Mouse (Mus musculus): Measurements from ENCODE around the gene Cops7a.

Gene Cops7a

GRCm38 (mm10) chr6:124965088-124965719 lies at the start of gene Cops7a:
Gene Cops7a (minus strand): TSS chr6:124965538.
- in situ Hi-C loops (cut with MseI, MboI), result no loop called here

- in situ Hi-C loops (cut with MseI, MboI), result no loop called here
Measured at GRCm38 (mm10) chr6:125009181-125010073, 44.1 kb upstream of the Cops7a start.

GRCm38 (mm10) chr6:125009129-125009180 lies 43.6 kb upstream of the Cops7a start, which contains the start of gene Zfp384:
Gene Zfp384 (plus strand): TSS chr6:125009145.
- in situ Hi-C loops (cut with MseI, MboI), result no loop called here

- in situ Hi-C loops (cut with MseI, MboI), result no loop called here
Measured at GRCm38 (mm10) chr6:125008586-125009128, 43.3 kb upstream of the Cops7a start.

GRCm38 (mm10) chr6:125008060-125008459 lies 42.7 kb upstream of the Cops7a start:
- in situ Hi-C loops (cut with MseI, MboI), result no loop called here

- in situ Hi-C loops (cut with MseI, MboI), result no loop called here
Measured at GRCm38 (mm10) chr6:125005086-125005485, 39.7 kb upstream of the Cops7a start.

GRCm38 (mm10) chr6:125003706-125004105 lies 38.4 kb upstream of the Cops7a start:
- in situ Hi-C loops (cut with MseI, MboI), result no loop called here

GRCm38 (mm10) chr6:124999546-124999945 lies 34.2 kb upstream of the Cops7a start:
- in situ Hi-C loops (cut with MseI, MboI), result no loop called here

- in situ Hi-C loops (cut with MseI, MboI), result no loop called here
Measured at GRCm38 (mm10) chr6:124999091-124999490, 33.8 kb upstream of the Cops7a start.

DNA sequence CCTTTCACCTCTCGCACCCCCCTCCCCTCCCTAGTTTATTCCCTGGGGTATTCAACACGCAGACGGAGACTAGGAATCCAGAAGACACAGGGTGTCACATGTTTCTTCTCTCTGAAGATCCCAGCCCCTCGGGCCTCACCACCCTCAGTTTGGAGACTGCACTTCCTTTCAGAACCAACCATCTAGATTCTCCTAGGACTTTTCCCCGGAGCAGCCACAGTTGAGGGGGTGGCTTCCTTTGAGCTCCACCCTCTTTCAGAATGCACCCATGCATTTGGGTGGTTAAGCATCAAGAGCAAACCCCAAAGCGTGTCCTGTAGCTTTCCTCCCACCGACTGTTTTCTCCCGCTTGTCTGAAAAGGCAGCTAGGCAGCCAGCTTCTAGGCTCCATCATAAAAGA lies 32.7 kb upstream of the Cops7a start:
- in situ Hi-C loops (cut with MseI, MboI), result no loop called here

GRCm38 (mm10) chr6:124996551-124997501 lies 31.5 kb upstream of the Cops7a start, which contains the start of gene Pianp:
Gene Pianp (plus strand): TSS chr6:124996694.
- in situ Hi-C loops (cut with MseI, MboI), result no loop called here

DNA sequence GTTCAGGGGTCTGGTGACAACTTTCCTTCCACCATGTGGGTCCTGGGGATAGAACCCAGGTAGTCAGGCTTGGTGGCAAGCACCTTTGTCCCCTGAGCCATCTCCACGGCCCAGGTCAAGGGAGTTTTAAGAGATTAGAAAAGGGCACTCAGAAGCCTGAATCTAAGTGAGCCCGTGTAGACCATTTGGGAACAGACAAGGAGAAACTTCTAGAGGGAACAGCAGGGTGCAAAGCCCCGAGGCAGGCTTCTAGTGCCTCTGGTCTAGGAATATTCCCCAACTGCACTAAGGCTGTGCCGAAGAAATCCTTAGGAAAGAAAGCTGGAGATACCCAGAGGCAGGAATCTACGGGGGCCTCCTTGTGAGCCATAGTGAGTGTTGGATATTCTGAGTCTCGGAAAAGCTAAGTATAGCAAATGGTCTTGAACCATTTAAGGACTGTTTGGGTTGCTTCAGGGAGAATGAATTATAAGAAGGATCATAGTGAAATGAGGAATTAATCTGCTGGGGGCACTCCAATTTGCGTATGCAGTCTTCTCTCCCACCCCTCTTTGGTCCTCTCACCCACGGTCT lies 30.6 kb upstream of the Cops7a start:
- in situ Hi-C loops (cut with MseI, MboI), result no loop called here

DNA sequence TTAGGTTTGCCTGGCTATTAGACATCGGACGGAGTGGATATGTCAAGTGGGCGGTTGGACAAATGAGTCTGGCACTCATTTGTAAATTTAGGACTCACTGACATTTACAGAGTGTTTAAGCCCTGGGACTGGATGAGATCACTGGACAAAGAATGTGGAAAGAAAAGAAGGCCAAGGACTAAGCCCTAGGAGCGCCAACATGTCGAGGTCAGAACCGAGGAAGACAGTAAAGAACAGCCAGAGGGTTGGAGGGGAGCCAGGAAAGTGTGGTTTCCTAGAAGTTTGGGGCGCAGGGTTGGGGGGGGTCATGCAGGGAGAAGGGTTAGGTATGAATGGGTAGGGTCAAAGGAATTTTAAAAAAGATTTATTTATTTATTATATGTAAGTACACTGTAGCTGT lies 29.9 kb upstream of the Cops7a start:
- in situ Hi-C loops (cut with MseI, MboI), result no loop called here

DNA sequence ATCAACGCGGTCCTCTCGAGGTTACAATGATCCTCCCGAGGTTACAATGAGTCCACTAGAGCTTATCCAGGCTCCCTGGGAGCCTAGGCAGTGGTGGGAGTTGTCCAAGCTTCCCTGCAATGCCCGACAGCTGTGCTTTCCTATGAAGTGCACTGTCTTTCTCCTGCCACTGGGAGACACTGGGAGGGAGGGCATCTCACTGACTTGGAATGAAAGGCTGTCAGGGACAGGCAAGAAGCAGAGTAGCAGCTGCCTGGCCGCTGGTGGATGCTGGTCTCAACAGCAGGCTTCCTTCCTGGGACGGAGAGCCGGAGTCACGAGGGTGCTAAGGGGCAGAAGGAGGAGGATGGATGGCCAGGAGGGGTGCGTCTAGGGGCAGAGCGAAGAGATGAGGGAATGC lies 28.5 kb upstream of the Cops7a start:
- in situ Hi-C loops (cut with MseI, MboI), result no loop called here

- in situ Hi-C loops (cut with MseI, MboI), result no loop called here
Measured at GRCm38 (mm10) chr6:124993365-124993764, 28.0 kb upstream of the Cops7a start.

- in situ Hi-C loops (cut with MseI, MboI), result no loop called here
Measured at GRCm38 (mm10) chr6:124992241-124992640, 26.9 kb upstream of the Cops7a start.

- in situ Hi-C loops (cut with MseI, MboI), result no loop called here
Measured at GRCm38 (mm10) chr6:124967766-124968165, 2.4 kb upstream of the Cops7a start.

DNA sequence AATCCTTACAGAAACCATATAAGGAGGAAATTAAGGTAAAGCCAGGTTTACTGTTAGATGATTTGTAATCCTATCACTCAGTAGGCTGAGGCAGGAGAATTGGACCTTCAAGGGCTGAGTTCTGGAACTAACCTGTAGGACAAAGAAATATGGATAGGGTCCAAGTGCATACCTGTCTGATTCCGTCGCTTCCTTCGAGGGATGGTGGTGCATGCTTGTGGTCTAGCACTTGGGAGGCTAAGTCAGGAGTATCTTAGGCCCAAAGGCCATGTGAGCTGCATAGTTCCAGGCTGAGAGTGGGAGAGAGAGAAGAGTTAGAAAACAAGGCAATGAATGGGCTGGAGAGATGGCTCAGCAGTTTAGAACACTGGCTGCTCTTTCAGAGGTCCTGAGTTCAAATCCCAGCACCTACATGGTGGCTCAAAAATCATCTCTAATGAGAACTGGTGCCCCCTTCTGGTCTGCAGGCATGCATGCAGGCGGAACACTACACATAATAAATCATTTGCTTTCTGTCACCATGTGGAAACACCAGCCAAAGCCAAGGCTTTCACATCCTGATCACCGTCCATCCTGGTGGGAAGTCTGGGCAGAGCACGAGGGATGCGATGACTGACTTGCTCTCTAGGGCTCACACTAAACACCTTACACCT lies 1.3 kb upstream of the Cops7a start:
- in situ Hi-C loops (cut with MseI, MboI), result no loop called here

DNA sequence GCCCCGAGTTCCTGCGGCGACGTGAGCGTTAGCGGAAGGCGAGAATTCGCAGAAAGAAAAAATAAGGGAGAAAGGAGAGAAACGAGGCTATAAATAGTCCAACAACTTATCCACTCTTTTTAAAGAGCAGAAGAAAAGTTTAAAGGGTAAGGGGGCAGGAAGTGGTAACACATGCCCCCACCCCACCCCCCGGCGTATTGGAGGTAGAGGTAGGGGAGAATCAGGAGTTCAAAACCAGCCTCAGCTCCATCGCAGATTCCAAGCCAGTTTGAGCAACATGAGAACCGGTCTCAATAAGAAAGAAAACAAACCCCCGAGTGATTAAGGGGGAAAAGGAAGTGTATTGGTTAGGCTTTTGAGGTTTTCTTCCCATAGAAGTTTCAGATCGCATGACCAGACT lies 409 bp upstream of the Cops7a start:
- in situ Hi-C loops (cut with MseI, MboI), result no loop called here

GRCm38 (mm10) chr6:124964638-124965037 lies 700 bp downstream of the Cops7a start:
- in situ Hi-C loops (cut with MseI, MboI), result no loop called here

- in situ Hi-C loops (cut with MseI, MboI), result no loop called here
Measured at GRCm38 (mm10) chr6:124961021-124961420, 4.3 kb downstream of the Cops7a start.

All from mouse trophoblast stem cell (cell line).